Mouse (Mus musculus): ENCODE measurements around the gene Arl8b. TPM values are rescaled to one million over a fixed set of nuclear protein-coding genes. Genes with fewer than 3 reads are reported as not detected.

The Arl8b gene
- 4.7 and 9.1 TPM in 2 replicates for polyA plus RNA-seq (2012; ENCODE audit: insufficient read depth, low replicate concordance)

- Histone ChIP-seq H3K4me1 (peaks cover 67% of the 10 kb centered on the region), H3K4me3 (replicated peaks) (peak within 1 kb of the TSS; percentile 100)
- TF ChIP-seq FLI1 (IDR thresholded peaks at IDR 0.05; ENCODE audit: low read length) (no peak), GATA1 (IDR thresholded peaks at IDR 0.05; ENCODE audit: borderline replicate concordance, low read length) (no peak)
These were observed at the start of gene Arl8b for GRCm38 (mm10) chr6:108782526-108783183. TSS of gene Arl8b (plus strand) at chr6:108783099.

GRCm38 (mm10) chr6:108735910-108736750, 46.8 kb upstream of the Arl8b start:
- Histone ChIP-seq H3K9me3 (peaks cover 6% of the 10 kb centered on the region), H3K27me3 (replicated peaks) (peaks cover 41% of the 10 kb centered on the region), H3K4me3 (replicated peaks) (no peak overlapping the region), H3K36me3 (replicated peaks; ENCODE audit: low read length) (no peaks in the 10 kb centered on the region), H3K4me1 (peaks cover 28% of the 10 kb centered on the region)
- TF ChIP-seq GATA1 (IDR thresholded peaks at IDR 0.05; ENCODE audit: borderline replicate concordance, low read length) (no peak), FLI1 (IDR thresholded peaks at IDR 0.05; ENCODE audit: low read length) (no peak)

More at GRCm38 (mm10) chr6:108782526-108783183, at the start of gene Arl8b:
- no peaks in the 10 kb centered on the region for H3K9me3 ChIP-seq
- H3K36me3 ChIP-seq (replicated peaks; ENCODE audit: low read length): peaks cover 6% of the 10 kb centered on the region
- H3K27me3 ChIP-seq (replicated peaks): no peaks in the 10 kb centered on the region

GRCm38 (mm10) chr6:108738463-108739203, 44.3 kb upstream of the Arl8b start:
- peaks cover 29% of the 10 kb centered on the region for H3K27me3 ChIP-seq (replicated peaks)
- TF ChIP-seq GATA1 (IDR thresholded peaks at IDR 0.05; ENCODE audit: borderline replicate concordance, low read length): no peak
- no peak for TF ChIP-seq FLI1 (IDR thresholded peaks at IDR 0.05; ENCODE audit: low read length)
- H3K4me1 ChIP-seq: peaks cover 20% of the 10 kb centered on the region
- H3K4me3 ChIP-seq (replicated peaks): no peak overlapping the region
- H3K9me3 ChIP-seq: peaks cover 6% of the 10 kb centered on the region
- no peaks in the 10 kb centered on the region for H3K36me3 ChIP-seq (replicated peaks; ENCODE audit: low read length)

- TF ChIP-seq FLI1 (IDR thresholded peaks at IDR 0.05; ENCODE audit: low read length): no peak
- no peak for TF ChIP-seq GATA1 (IDR thresholded peaks at IDR 0.05; ENCODE audit: borderline replicate concordance, low read length)
- Histone ChIP-seq H3K27me3 (replicated peaks) (peaks cover 21% of the 10 kb centered on the region), H3K4me1 (peaks cover 15% of the 10 kb centered on the region), H3K4me3 (replicated peaks) (no peak overlapping the region), H3K9me3 (peaks cover 6% of the 10 kb centered on the region), H3K36me3 (replicated peaks; ENCODE audit: low read length) (no peaks in the 10 kb centered on the region)
These were observed 42.3 kb upstream of the Arl8b start for GRCm38 (mm10) chr6:108740579-108740978.

- Histone ChIP-seq H3K4me1 (peaks cover 9% of the 10 kb centered on the region), H3K36me3 (replicated peaks; ENCODE audit: low read length) (no peaks in the 10 kb centered on the region), H3K4me3 (replicated peaks) (no peak overlapping the region), H3K9me3 (peaks cover 6% of the 10 kb centered on the region), H3K27me3 (replicated peaks) (peaks cover 18% of the 10 kb centered on the region)
- TF ChIP-seq GATA1 (IDR thresholded peaks at IDR 0.05; ENCODE audit: borderline replicate concordance, low read length) (no peak), FLI1 (IDR thresholded peaks at IDR 0.05; ENCODE audit: low read length) (no peak)
These were observed 39.2 kb upstream of the Arl8b start for GRCm38 (mm10) chr6:108743730-108744129.

GRCm38 (mm10) chr6:108751324-108751723, 31.6 kb upstream of the Arl8b start:
- no peaks in the 10 kb centered on the region for H3K9me3 ChIP-seq
- peaks cover 4% of the 10 kb centered on the region; the same call in 1 of the 2 replicates for H3K4me1 ChIP-seq
- H3K4me3 ChIP-seq (replicated peaks): no peak overlapping the region
- H3K27me3 ChIP-seq (replicated peaks): peaks cover 5% of the 10 kb centered on the region
- no peaks in the 10 kb centered on the region for H3K36me3 ChIP-seq (replicated peaks; ENCODE audit: low read length)
- TF ChIP-seq GATA1 (IDR thresholded peaks at IDR 0.05; ENCODE audit: borderline replicate concordance, low read length) (no peak), FLI1 (IDR thresholded peaks at IDR 0.05; ENCODE audit: low read length) (no peak)

- no peak overlapping the region for H3K4me3 ChIP-seq (replicated peaks)
- TF ChIP-seq FLI1 (IDR thresholded peaks at IDR 0.05; ENCODE audit: low read length) (no peak), GATA1 (IDR thresholded peaks at IDR 0.05; ENCODE audit: borderline replicate concordance, low read length) (no peak)
- peaks cover 4% of the 10 kb centered on the region; the same call in 1 of the 2 replicates for H3K4me1 ChIP-seq
- no peaks in the 10 kb centered on the region for H3K9me3 ChIP-seq
- H3K27me3 ChIP-seq (replicated peaks): peaks cover 5% of the 10 kb centered on the region
- H3K36me3 ChIP-seq (replicated peaks; ENCODE audit: low read length): no peaks in the 10 kb centered on the region
These were observed 30.5 kb upstream of the Arl8b start for GRCm38 (mm10) chr6:108752395-108752794.

- H3K4me1 ChIP-seq: peaks cover 4% of the 10 kb centered on the region; the same call in 1 of the 2 replicates
- H3K27me3 ChIP-seq (replicated peaks): peaks cover under 1% of the 10 kb centered on the region
- H3K9me3 ChIP-seq: no peaks in the 10 kb centered on the region
- H3K36me3 ChIP-seq (replicated peaks; ENCODE audit: low read length): no peaks in the 10 kb centered on the region
- no peak overlapping the region for H3K4me3 ChIP-seq (replicated peaks)
- TF ChIP-seq FLI1 (IDR thresholded peaks at IDR 0.05; ENCODE audit: low read length): no peak
- no peak for TF ChIP-seq GATA1 (IDR thresholded peaks at IDR 0.05; ENCODE audit: borderline replicate concordance, low read length)
These were observed 29.4 kb upstream of the Arl8b start for GRCm38 (mm10) chr6:108753536-108753935.

- H3K4me1 ChIP-seq: peaks cover 6% of the 10 kb centered on the region
- no peaks in the 10 kb centered on the region for H3K27me3 ChIP-seq (replicated peaks)
- no peak overlapping the region for H3K4me3 ChIP-seq (replicated peaks)
- TF ChIP-seq GATA1 (IDR thresholded peaks at IDR 0.05; ENCODE audit: borderline replicate concordance, low read length) (no peak), FLI1 (IDR thresholded peaks at IDR 0.05; ENCODE audit: low read length) (no peak)
- no peaks in the 10 kb centered on the region for H3K9me3 ChIP-seq
- no peaks in the 10 kb centered on the region for H3K36me3 ChIP-seq (replicated peaks; ENCODE audit: low read length)
These were observed 28.5 kb upstream of the Arl8b start for GRCm38 (mm10) chr6:108754376-108754775.
